Mouse (Mus musculus): ENCODE results near the gene Liph.
"Not testable (repeated sequence)": the region's sequence is repeated elsewhere in the genome, so short reads cannot be mapped to it uniquely, and the experiment has no call there.

The Liph gene

DNA sequence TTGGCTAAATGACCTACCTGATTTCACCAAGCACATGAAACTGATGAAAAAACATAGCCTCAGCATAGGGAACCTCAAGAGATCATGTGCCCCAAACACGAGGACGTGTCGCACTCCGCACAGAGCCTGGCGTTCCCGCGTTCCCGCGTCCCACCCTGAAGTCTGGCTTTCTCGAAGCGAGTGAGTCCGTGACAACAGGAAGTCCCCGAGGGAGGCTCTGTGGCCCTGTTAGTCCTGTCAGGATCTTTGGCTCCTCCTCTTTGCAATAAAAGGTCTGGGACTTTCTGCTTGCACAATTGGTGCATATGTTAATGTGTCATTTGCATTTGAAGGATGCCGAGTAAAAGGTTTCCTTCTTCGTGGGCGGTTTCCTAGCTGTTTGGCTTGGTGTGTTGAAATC, at the start of gene Liph:
TSS of gene Liph (minus strand) at position 360 of the 400 bp plus-strand sequence.
- no peak for DNase-seq

- DNase-seq = no peak
These were observed 48.4 kb upstream of the Liph start for GRCm38 (mm10) chr16:22043830-22044229.

GRCm38 (mm10) chr16:22039978-22040377, 44.5 kb upstream of the Liph start:
- DNase-seq = no peak

DNA sequence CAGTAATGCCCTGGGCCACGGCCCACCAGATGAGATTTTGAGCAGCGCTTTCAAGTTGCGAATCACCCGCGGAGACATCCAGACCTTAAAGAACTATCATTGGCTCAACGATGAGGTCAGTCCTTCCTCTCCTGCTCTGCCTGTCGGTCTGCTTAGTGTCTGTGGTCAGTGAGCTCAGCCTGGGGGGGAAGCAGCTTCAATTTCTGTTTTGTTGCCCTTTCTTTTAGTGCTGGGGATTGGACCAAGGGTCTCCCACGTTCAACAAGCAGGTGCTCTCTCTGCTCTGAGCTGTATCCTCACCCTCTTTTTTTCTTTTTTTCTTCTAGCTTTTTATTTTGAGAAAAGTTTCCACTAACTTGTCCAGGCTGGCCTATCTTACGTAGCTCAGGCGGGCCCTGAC, 43.1 kb upstream of the Liph start:
- DNase-seq = peak; percentile 32

GRCm38 (mm10) chr16:22027474-22027873, 32.0 kb upstream of the Liph start:
- DNase-seq = no peak

DNA sequence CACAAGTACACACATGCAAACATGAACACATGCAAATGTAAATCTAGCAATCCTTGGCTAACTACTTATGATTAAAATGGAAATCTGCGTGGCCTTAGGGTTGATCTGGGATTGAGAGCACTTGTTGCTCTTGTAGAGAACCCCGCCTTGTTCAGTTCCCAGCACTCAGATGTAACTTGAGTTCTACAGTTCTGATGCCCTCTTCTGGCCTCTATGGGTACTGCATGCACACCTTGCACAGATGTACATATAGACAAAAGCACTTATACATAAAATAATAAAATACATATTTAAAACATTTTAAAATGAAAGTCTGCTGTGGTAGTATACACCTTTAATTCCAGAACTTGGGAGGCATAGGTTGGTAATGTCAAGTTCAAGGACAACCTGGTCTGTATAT, 26.7 kb upstream of the Liph start:
- DNase-seq = no peak

DNA sequence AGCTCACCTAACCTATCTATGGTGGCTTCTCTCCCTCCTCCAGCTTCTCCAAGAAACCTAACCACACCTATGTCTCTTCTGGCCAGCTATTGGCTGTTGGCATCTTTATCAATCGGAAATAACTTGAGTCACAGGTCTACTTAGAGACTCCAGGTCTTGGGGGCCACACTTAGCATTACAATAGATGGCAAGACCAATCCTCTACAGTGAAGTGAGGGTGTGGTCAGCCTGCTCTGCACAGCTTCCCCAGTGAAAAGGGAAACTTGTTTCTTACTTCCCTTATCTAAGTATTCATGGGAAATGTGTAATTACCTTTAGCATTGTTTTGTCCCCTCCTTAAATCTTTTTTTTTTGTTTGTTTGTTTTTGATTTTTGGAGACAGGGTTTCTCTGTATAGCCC, 20.1 kb upstream of the Liph start:
- no peak for DNase-seq

GRCm38 (mm10) chr16:22009596-22009995, 14.1 kb upstream of the Liph start:
- DNase-seq = no peak

GRCm38 (mm10) chr16:22009099-22009584, 13.7 kb upstream of the Liph start, which contains the start of gene Senp2:
Gene Senp2, plus strand, starts transcription at chr16:22009484.
- DNase-seq = peak; percentile 100

- DNase-seq = peak; percentile 6
These were observed 6.1 kb upstream of the Liph start for GRCm38 (mm10) chr16:22001606-22002005.

GRCm38 (mm10) chr16:22001172-22001571, 5.7 kb upstream of the Liph start:
- no peak for DNase-seq

GRCm38 (mm10) chr16:21999941-22000690, 4.7 kb upstream of the Liph start:
- no peak for DNase-seq

DNA sequence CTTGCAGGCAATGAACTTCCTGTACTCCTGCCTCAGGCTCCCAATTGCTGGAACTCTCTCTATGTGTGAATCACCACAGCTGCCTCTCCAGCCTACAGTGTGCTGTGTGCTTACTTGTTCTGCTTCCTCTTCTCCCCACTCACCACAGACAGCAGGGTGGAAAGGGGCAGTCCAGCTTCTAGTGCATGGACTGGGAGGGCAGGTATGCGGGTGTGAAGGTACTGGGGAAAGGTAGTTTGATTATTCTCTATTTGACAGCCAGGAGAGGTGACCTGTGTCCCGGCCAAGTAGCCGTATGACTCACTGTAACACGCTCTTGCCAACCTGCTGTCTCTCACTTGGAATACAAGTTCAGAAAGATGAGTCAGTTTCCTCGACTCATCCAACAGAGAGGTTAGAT, 2.6 kb upstream of the Liph start:
- DNase-seq = peak; percentile 11

GRCm38 (mm10) chr16:21996881-21997641, 1.6 kb upstream of the Liph start:
- no peak for DNase-seq

GRCm38 (mm10) chr16:21996402-21996801, 939 bp upstream of the Liph start:
- no peak for DNase-seq

DNA sequence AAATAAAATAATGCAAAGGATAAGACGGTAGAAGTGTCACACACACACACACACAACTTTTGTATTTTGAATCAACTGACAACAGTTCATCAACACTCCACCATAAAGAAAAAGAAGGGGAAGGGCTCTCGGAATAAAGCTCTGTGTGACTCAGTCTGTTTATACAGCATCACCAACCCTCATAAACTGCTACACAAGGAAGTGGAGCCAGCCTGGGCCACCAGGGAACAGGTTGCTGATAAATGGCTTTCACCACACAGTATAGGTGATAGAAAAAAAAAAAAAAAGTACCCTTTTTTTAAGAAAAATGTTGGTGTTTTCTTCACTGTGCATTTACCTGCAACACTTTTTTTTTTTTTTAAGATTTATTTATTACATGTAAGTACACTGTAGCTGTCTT, 3.7 kb downstream of the Liph start:
- DNase-seq = no peak

DNA sequence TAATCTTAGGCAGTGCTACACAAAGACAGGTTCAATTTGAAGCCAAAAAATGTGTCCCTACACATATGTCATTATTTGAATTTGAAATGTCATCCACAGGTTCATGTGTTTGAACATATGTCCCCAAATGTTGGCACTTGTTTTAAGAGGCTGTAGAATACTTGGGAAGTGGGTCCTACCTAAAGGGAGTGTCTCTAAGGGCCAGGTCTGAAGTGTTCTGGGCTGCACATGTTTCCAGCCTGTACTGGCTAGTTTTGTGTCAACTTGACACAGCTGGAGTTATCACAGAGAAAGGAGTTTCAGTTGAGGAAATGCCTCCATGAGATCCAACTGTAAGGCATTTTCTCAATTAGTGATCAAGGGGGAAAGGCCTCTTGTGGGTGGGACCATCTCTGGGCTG, 4.6 kb downstream of the Liph start:
- DNase-seq = not testable (repeated sequence)

DNA sequence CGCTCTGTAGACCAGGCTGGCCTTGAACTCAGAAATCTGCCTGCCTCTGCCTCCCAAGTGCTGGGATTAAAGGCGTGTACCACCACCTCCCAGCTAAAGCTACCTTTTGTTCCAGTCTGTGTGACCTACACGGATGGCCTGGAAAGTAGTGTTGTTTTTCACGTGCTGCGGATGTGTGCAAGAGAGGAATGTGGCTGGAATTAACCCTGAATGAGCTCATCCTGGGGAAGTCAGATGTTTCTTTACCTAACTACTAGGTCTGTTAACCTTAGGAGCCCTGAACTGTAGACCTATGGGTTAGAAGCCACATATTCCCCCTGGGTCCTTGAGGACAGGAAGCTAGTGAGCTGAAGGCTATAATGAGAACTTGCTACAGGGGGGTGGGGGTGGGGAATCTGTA, 7.5 kb downstream of the Liph start:
- no peak for DNase-seq

DNA sequence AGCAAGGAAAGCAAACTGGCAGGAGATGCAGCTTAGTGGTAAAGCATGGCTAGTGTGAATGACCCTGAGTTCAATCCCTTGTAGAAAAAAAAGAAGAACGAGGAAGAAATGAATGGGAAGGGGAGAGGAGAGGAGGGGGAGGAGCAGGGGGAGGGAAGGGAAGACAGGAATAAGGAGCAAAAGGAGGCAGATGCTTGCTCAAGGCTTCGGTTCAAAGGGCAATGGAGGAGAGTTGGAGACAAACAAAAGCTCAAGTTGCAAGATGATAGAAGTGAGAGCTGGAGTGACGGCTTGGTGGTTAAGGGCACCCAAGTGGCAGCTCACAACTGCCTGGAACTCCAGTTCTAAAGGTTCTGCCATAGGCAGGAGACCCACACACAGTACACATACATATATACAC, 9.3 kb downstream of the Liph start:
- DNase-seq = no peak

DNA sequence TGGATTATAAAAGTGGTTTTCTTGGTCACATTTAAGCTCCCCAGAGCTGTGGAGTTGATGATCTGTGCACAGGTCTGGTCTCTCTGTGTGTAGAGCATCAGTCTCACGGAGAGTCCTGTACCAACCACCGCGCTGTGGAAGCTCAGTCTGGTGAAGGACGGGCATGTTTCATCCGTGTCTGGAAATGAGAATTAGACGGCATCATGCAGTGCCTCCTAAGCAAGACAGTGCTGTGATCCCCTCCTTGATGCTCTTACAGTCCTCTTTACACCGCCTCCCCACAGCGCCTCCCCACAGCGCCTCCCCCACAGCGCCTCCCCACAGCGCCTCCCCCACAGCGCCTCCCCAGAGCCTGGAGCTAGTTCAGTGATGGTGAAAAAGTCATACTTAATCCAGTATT, 11.4 kb downstream of the Liph start:
- no peak for DNase-seq

DNA sequence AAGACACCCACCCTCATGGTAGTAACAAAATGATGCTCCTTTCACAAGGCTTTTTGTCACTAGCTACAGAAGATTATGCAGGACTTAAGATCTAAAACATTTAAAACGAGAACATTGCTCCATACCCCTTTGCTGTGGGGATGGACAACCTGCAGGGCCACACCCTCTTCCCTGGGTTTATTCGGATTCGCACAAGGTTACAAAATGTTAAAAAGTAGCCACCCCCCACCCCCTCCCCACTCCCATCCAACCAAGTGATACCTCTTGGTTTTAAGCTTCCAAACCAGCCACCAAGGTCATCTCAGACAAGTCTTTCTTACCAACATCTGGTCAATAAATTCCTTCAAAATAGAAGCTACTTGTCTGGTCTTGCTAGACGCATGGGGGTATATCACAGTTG, 11.9 kb downstream of the Liph start:
- no peak for DNase-seq

DNA sequence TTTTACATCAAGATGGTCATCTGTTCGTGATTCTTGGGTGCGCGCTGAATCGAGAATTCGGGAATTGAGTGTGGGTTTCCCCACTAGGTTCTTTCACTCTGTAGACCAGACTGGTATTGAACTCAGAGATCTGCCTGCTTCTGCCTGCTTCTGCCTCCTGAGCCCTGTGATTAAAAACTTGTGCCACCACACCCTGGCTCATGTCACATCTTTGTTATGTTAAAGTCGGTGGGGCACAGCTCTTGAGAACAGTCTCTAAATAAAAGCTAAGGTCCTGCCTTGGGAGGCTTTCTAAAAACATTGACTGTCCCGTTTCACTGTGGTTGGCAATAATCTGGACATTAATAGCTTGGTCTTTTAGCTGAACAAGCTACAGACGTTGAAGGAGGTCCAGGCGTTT, 12.3 kb downstream of the Liph start:
- no peak for DNase-seq

- DNase-seq = no peak
These were observed 18.1 kb downstream of the Liph start for GRCm38 (mm10) chr16:21977347-21977746.

GRCm38 (mm10) chr16:21976203-21976602, 19.3 kb downstream of the Liph start:
- no peak for DNase-seq
